Mouse (Mus musculus) embryonic stem cell, embryonic (primary cell): ENCODE measurements around the gene Plekha4.

Source experiments
- CTCF ChIA-PET, 4 experiments: fragments of 300-600 bp in 2 of 4; fragments of 350-600 bp in 2 of 4; sonication (Branson Sonifier 250); formaldehyde crosslinking; loops; one replicate each; lab custom pipeline; 2022; ENCODE audit warnings: inconsistent platforms in 2 of 4; lab: Charles Lee
- POLR2A ChIA-PET, 4 experiments: fragments of 300-600 bp in 2 of 4; fragments of 350-600 bp in 2 of 4; sonication (Branson Sonifier 250); formaldehyde crosslinking; loops; one replicate each; lab custom pipeline; 2022; ENCODE audit warnings: antibody characterized with exemption in 4 of 4, inconsistent platforms in 1 of 4; lab: Charles Lee

Plekha4 gene

GRCm38 (mm10) chr7:45589898-45590297 is 63.8 kb downstream of the Plekha4 start:
- ChIA-PET POLR2A (interaction anchor here (0.6 to 46.0 kb wide), 40 partner anchors 9 to 284 kb away, joined by 3 to 1068 read pairs (median 6); partner anchors contain the start of genes Bcat2 (in 2 of the 4), Ftl1 (in 2 of the 4), Nucb1 (in 2 of the 4) and Plekha4 (in 2 of the 4)), CTCF (interaction anchor here (0.6 to 2.9 kb wide), 51 partner anchors 9 to 255 kb away, joined by 3 to 35 read pairs (median 7); partner anchors contain the start of genes Bcat2 (in 1 of the 4), Gys1 (in 1 of the 4), Hrc (in 1 of the 4) and Hsd17b14 (in 1 of the 4))

GRCm38 (mm10) chr7:45590874-45591273 is 64.7 kb downstream of the Plekha4 start:
- ChIA-PET CTCF (interaction anchor here (0.6 to 2.9 kb wide), 33 partner anchors 8 to 807 kb away, joined by 3 to 25 read pairs (median 3); partner anchors contain the start of genes Ntn5 (in 2 of the 4) and Kcna7 (in 1 of the 4)), POLR2A (interaction anchor here (0.6 to 46.0 kb wide), 22 partner anchors 8 to 143 kb away, joined by 3 to 1068 read pairs (median 4); partner anchors contain the start of genes Bax (in 1 of the 4), Ftl1 (in 1 of the 4), Hsd17b14 (in 1 of the 4) and Plekha4 (in 1 of the 4))

GRCm38 (mm10) chr7:45591880-45592279 is 65.8 kb downstream of the Plekha4 start:
- CTCF ChIA-PET: interaction anchor here in 2 of 4 experiments (0.6 to 3.1 kb wide), 18 partner anchors 15 to 442 kb away, joined by 3 to 13 read pairs (median 4); partner anchors contain the start of genes Ntn5 (in 2 of the 2) and Nomo1 (in 1 of the 2)

GRCm38 (mm10) chr7:45593118-45593815 is 67.1 kb downstream of the Plekha4 start:
- ChIA-PET CTCF (interaction anchor here (0.5 to 3.1 kb wide), 60 partner anchors 8 to 1531 kb away, joined by 3 to 13 read pairs (median 4); partner anchors contain the start of genes Gys1 (in 2 of the 4), Bax (in 1 of the 4), Fut1 (in 1 of the 4) and Kcna7 (in 1 of the 4)), POLR2A (interaction anchor here (0.7 to 46.0 kb wide), 44 partner anchors 8 to 468 kb away, joined by 3 to 1068 read pairs (median 3); partner anchors contain the start of genes Bax (in 2 of the 4), Ftl1 (in 2 of the 4), Fut1 (in 1 of the 4) and Hsd17b14 (in 1 of the 4))

More at GRCm38 (mm10) chr7:45591880-45592279, 65.8 kb downstream of the Plekha4 start:
- POLR2A ChIA-PET: interaction anchor here in 3 of 4 experiments (0.6 to 46.0 kb wide), 14 partner anchors 9 to 136 kb away, joined by 3 to 1068 read pairs (median 4); partner anchors contain the start of genes Bax (in 1 of the 3), Hsd17b14 (in 1 of the 3), Plekha4 (in 1 of the 3) and Ppp1r15a (in 1 of the 3)

GRCm38 (mm10) chr7:45595176-45595575 is 69.0 kb downstream of the Plekha4 start:
- POLR2A ChIA-PET: interaction anchor here in 3 of 4 experiments (0.5 to 46.0 kb wide), 61 partner anchors 10 to 289 kb away, joined by 3 to 1068 read pairs (median 4); partner anchors contain the start of genes Fut1 (in 3 of the 3), Plekha4 (in 2 of the 3), Ppp1r15a (in 2 of the 3) and Sphk2 (in 2 of the 3)
- CTCF ChIA-PET: interaction anchor here (0.7 to 2.2 kb wide), 17 partner anchors 14 to 298 kb away, joined by 3 to 8 read pairs (median 3); partner anchors contain the start of genes Gys1 (in 2 of the 4), Fut1 (in 1 of the 4) and Ntn5 (in 1 of the 4)

GRCm38 (mm10) chr7:45596107-45596506 is 70.0 kb downstream of the Plekha4 start:
- ChIA-PET CTCF (interaction anchor here (0.5 to 2.2 kb wide), 17 partner anchors 13 to 529 kb away, joined by 3 to 12 read pairs (median 3); partner anchors contain the start of genes Gys1 (in 1 of the 4) and Hsd17b14 (in 1 of the 4)), POLR2A (interaction anchor here (0.6 to 46.0 kb wide), 41 partner anchors 9 to 159 kb away, joined by 3 to 1068 read pairs (median 4); partner anchors contain the start of genes Ftl1 (in 2 of the 4), Plekha4 (in 2 of the 4), Ppp1r15a (in 2 of the 4) and Bax (in 1 of the 4))

GRCm38 (mm10) chr7:45597013-45597412 is 70.9 kb downstream of the Plekha4 start:
- ChIA-PET POLR2A (interaction anchor here in 3 of 4 experiments (0.8 to 46.0 kb wide), 5 partner anchors 12 to 135 kb away, joined by 4 to 1068 read pairs (median 7); partner anchors contain the start of gene Hsd17b14 (in 1 of the 3)), CTCF (interaction anchor here in 2 of 4 experiments (0.6 to 0.7 kb wide), 2 partner anchors 57 to 530 kb away, joined by 3 to 4 read pairs; no protein-coding TSS in a partner anchor)

GRCm38 (mm10) chr7:45597527-45597926 is 71.4 kb downstream of the Plekha4 start:
- CTCF ChIA-PET: interaction anchor here in 1 of 4 experiments (0.6 kb wide), 1 partner anchor 58 kb away, joined by 3 read pairs; no protein-coding TSS in a partner anchor
- POLR2A ChIA-PET: interaction anchor here in 1 of 4 experiments (3.9 to 46.0 kb wide), 2 partner anchors 19 to 44 kb away, joined by 23 to 1068 read pairs; partner anchors contain the start of genes Fut1 and Hsd17b14

GRCm38 (mm10) chr7:45598960-45599879 is 73.1 kb downstream of the Plekha4 start:
- POLR2A ChIA-PET: interaction anchor here (0.5 to 46.0 kb wide), 48 partner anchors 8 to 1207 kb away, joined by 3 to 1068 read pairs (median 4); partner anchors contain the start of genes Ftl1 (in 2 of the 4), Fut1 (in 2 of the 4), Bax (in 1 of the 4) and Fam83e (in 1 of the 4)
- CTCF ChIA-PET: interaction anchor here in 3 of 4 experiments (0.8 to 2.5 kb wide), 16 partner anchors 8 to 132 kb away, joined by 3 to 8 read pairs (median 4); partner anchors contain the start of genes Ntn5 (in 1 of the 3), Rasip1 (in 1 of the 3) and Tulp2 (in 1 of the 3)
